Comparison of ENCODE assay signal across 16 mouse cellular contexts in genomic region chr14:45135961-45136360, GRCm38 (mm10).
DNase-seq lines count a peak whose midpoint lies in the region; ATAC-seq and TF ChIP-seq lines count a peak whose summit lies in the region.
"Had no signal": no experiment of that assay in that cellular context is flagged by ENCODE, and none has a peak within 500 bp of the region (broad histone marks: within the 10 kb centered on the region; RNA-seq: fewer than 3 reads in every experiment).

No protein-coding gene starts in this region.

- DNase-seq in lung, embryonic 14.5 days: peak; percentile 55
- no peak for DNase-seq in lung, postnatal 14 days
- DNase-seq in lung, postnatal 4 days: no peak
- DNase-seq in lung, postnatal 0 days (ENCODE audit: low spot score): no peak
- DNase-seq in brain, embryonic 14.5 days (ENCODE audit: low read depth): peak; percentile 9
- DNase-seq in forebrain, embryonic 10.5 days (ENCODE audit: extremely low spot score, low spot score): no peak
- DNase-seq: B cell, adult 2 months; cerebellum, adult 11 months; cerebellum, adult 11-12 months had no signal

- no peak overlapping the region for H3K27ac ChIP-seq in lung, embryonic 14.5 days (ENCODE audit: low read depth)
- no peak overlapping the region for H3K27ac ChIP-seq in lung, embryonic 15.5 days
- 0 out of 2 replicates have a peak overlapping the region, but pooled peaks have one; percentile 29 for H3K27ac ChIP-seq in lung, embryonic 16.5 days (ENCODE audit: low read length)
- no peak overlapping the region for H3K27ac ChIP-seq in lung, postnatal 0 days (ENCODE audit: low read length)
- H3K27ac ChIP-seq in forebrain, embryonic 10.5 days: no peak overlapping the region

- H3K4me1 ChIP-seq in lung, embryonic 14.5 days (ENCODE audit: insufficient read depth): no peaks in the 10 kb centered on the region
- peaks cover 10% of the 10 kb centered on the region; the same call in 1 of the 2 replicates for H3K4me1 ChIP-seq in lung, embryonic 15.5 days
- peaks cover 10% of the 10 kb centered on the region for H3K4me1 ChIP-seq in lung, embryonic 16.5 days (replicated peaks; ENCODE audit: control insufficient read depth, insufficient read depth, low read length)
- H3K4me1 ChIP-seq in lung, postnatal 0 days (ENCODE audit: insufficient read depth, low read depth, low read length): no peaks in the 10 kb centered on the region
- H3K4me1 ChIP-seq in forebrain, embryonic 10.5 days: no peaks in the 10 kb centered on the region

- no peak for TF ChIP-seq EP300 in lung, postnatal 0 days (IDR thresholded peaks at IDR 0.05)

- WGBS in lung, embryonic 14.5 days: 47% methylated on average over 2 of the region's 2 CpGs
- WGBS in lung, embryonic 15.5 days: 51% methylated on average over 2 of the region's 2 CpGs
- WGBS in lung, embryonic 16.5 days: 46% methylated on average over 2 of the region's 2 CpGs
- 59% methylated on average over 2 of the region's 2 CpGs for WGBS in lung, postnatal 0 days
- 90% methylated on average over 2 of the region's 2 CpGs for WGBS in forebrain, embryonic 10.5 days

- no peak for TF ChIP-seq CTCF in lung, embryonic 14.5 days (IDR thresholded peaks at IDR 0.05; ENCODE audit: low read depth)
- TF ChIP-seq CTCF in lung, postnatal 0 days (IDR thresholded peaks at IDR 0.05): no peak
- TF ChIP-seq CTCF in brain, embryonic 14.5 days (IDR thresholded peaks at IDR 0.05; ENCODE audit: borderline replicate concordance, extremely low read depth, insufficient read depth, insufficient read length): no peak

- no peak overlapping the region for H3K9ac ChIP-seq in lung, embryonic 14.5 days
- H3K9ac ChIP-seq in lung, embryonic 15.5 days: no peak overlapping the region
- no peak overlapping the region for H3K9ac ChIP-seq in lung, embryonic 16.5 days (ENCODE audit: low read length)
- no peak overlapping the region for H3K9ac ChIP-seq in lung, postnatal 0 days (replicated peaks; ENCODE audit: low read depth)

- peak; percentile 45 for ATAC-seq in lung, embryonic 14.5 days (ENCODE audit: insufficient read depth)
- peak; percentile 55; the same call in 1 of the 2 replicates for ATAC-seq in lung, embryonic 15.5 days (ENCODE audit: borderline replicate concordance, extremely low read depth, low FRiP score, low TSS enrichment)
- ATAC-seq in lung, embryonic 16.5 days (ENCODE audit: low read depth): peak; percentile 60; the same call in 1 of the 2 replicates
- no peak for ATAC-seq in lung, postnatal 0 days
- ATAC-seq: activated CD4-positive, CD25-positive, alpha-beta regulatory T cell, adult 4 months; CD4-positive, CD25-positive, alpha-beta regulatory T cell, adult 4 months; Patski had no signal

- no peaks in the 10 kb centered on the region for H3K36me3 ChIP-seq in lung, embryonic 14.5 days (ENCODE audit: insufficient read depth)
- H3K36me3 ChIP-seq in lung, embryonic 15.5 days: no peaks in the 10 kb centered on the region
- no peaks in the 10 kb centered on the region for H3K36me3 ChIP-seq in lung, embryonic 16.5 days (ENCODE audit: control insufficient read depth, insufficient read depth, low read length)
- no peaks in the 10 kb centered on the region for H3K36me3 ChIP-seq in lung, postnatal 0 days (ENCODE audit: insufficient read depth, low read length)
- H3K36me3 ChIP-seq in forebrain, embryonic 10.5 days (replicated peaks): peaks cover 8% of the 10 kb centered on the region; the same call in 1 of the 2 replicates
- H3K36me3 ChIP-seq: G1E had no signal

- H3K4me2 ChIP-seq in lung, embryonic 14.5 days: no peak overlapping the region
- no peak overlapping the region for H3K4me2 ChIP-seq in lung, embryonic 15.5 days
- no peak overlapping the region for H3K4me2 ChIP-seq in lung, embryonic 16.5 days (ENCODE audit: low read depth, low read length)
- H3K4me2 ChIP-seq in lung, postnatal 0 days (replicated peaks; ENCODE audit: low read depth, low read length): no peak overlapping the region

- no peaks in the 10 kb centered on the region for H3K27me3 ChIP-seq in lung, embryonic 14.5 days (ENCODE audit: insufficient read depth, low read length)
- no peaks in the 10 kb centered on the region for H3K27me3 ChIP-seq in lung, embryonic 15.5 days
- no peaks in the 10 kb centered on the region for H3K27me3 ChIP-seq in lung, embryonic 16.5 days (ENCODE audit: control insufficient read depth, insufficient read depth, low read depth, low read length)
- H3K27me3 ChIP-seq in lung, postnatal 0 days (replicated peaks; ENCODE audit: insufficient read depth, low read length): no peaks in the 10 kb centered on the region
- H3K27me3 ChIP-seq in forebrain, embryonic 10.5 days (ENCODE audit: poor library complexity, severe bottlenecking): no peaks in the 10 kb centered on the region
- H3K27me3 ChIP-seq: CH12.LX, Patski had no signal

- H3K4me3 ChIP-seq in lung, embryonic 14.5 days (ENCODE audit: low read depth, low read length): no peak overlapping the region
- H3K4me3 ChIP-seq in lung, embryonic 15.5 days: no peak overlapping the region
- no peak overlapping the region for H3K4me3 ChIP-seq in lung, embryonic 16.5 days (ENCODE audit: low read length)
- no peak overlapping the region for H3K4me3 ChIP-seq in lung, postnatal 0 days (ENCODE audit: low read depth, low read length)
- H3K4me3 ChIP-seq in forebrain, embryonic 10.5 days: no peak overlapping the region

- TF ChIP-seq POLR2A in brain, embryonic 14.5 days (IDR thresholded peaks at IDR 0.05; ENCODE audit: borderline replicate concordance, extremely low read depth, insufficient read depth, insufficient read length, poor library complexity, severe bottlenecking): no peak

- H3K9me3 ChIP-seq in lung, embryonic 14.5 days (ENCODE audit: low read depth, low read length): no peaks in the 10 kb centered on the region
- no peaks in the 10 kb centered on the region for H3K9me3 ChIP-seq in lung, embryonic 15.5 days
- no peaks in the 10 kb centered on the region for H3K9me3 ChIP-seq in lung, embryonic 16.5 days (ENCODE audit: control insufficient read depth, low read length)
- no peaks in the 10 kb centered on the region for H3K9me3 ChIP-seq in lung, postnatal 0 days (ENCODE audit: low read length)
- H3K9me3 ChIP-seq in forebrain, embryonic 10.5 days: no peaks in the 10 kb centered on the region
- H3K9me3 ChIP-seq: G1E had no signal

Comparison
In these comparisons a context has a peak if more than half of its experiments do, and no peak if none do; other contexts are left out.
1. DNase-seq: peak in lung, embryonic 14.5 days (single experiment) and brain, embryonic 14.5 days (single experiment); none in lung, postnatal 14 days (single experiment), lung, postnatal 4 days (0 of 2), lung, postnatal 0 days (single experiment) and forebrain, embryonic 10.5 days (single experiment).